Mouse (Mus musculus) layer of hippocampus, adult 8-10 months (tissue): ENCODE measurements around the gene Ube2g2. TPM values are rescaled to one million over a fixed set of nuclear protein-coding genes. Genes with fewer than 3 reads are reported as not detected.
"Not testable (repeated sequence)": the region's sequence is repeated elsewhere in the genome, so short reads cannot be mapped to it uniquely, and the experiment has no call there.

Source experiments
- DNase-seq, 2 experiments: peaks; one replicate each; pipeline ENCODE4 v3.0.0; 2022; ENCODE audit warnings: low spot score in 2 of 2
- total RNA-seq, 4 experiments: library from RNA; stranded (reverse); gene quantifications; 2 replicates each; pipeline ENCODE4 v1.2.4; 2022

The Ube2g2 gene
- total RNA-seq, 4 experiments from 2014 or later, result 64.2 to 89.9 (median 76.6) TPM

DNA sequence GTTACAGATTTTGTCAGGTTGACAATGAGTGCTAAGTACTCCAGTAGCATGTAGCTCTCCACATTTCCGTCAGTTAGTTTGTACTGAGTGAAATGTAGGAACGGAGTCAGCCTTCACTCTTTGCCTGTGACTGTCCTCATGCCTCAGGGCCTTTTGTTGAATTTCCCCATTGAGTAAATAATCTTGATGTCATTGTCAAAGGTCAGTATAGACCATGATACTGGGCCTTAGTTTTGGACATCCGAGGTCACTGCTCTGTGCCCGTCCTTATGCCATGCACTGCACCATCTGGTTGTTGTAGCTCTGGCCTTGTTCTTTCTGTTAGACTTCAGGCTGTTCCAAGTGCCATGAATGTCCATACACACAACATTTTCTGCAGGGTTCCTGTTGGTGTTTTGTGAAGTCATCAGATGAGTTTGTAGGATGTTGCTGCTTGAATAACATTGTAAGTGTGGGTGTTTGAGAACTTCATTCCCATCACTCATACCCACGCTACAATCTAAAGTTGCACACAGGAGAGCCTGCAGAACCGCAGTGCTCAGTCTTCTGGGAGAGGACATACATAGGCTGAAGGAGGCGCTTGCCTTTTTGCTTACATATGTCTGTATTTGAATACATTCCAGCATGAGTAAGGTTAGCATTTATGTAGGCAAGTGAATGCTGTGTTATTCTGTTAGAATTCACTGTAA, 14.3 kb downstream of the Ube2g2 start:
- no peak for DNase-seq

- no peak for DNase-seq
Measured at GRCm38 (mm10) chr10:77638956-77639355, 16.9 kb downstream of the Ube2g2 start.

- no peak for DNase-seq
Measured at GRCm38 (mm10) chr10:77643160-77643559, 21.1 kb downstream of the Ube2g2 start.

DNA sequence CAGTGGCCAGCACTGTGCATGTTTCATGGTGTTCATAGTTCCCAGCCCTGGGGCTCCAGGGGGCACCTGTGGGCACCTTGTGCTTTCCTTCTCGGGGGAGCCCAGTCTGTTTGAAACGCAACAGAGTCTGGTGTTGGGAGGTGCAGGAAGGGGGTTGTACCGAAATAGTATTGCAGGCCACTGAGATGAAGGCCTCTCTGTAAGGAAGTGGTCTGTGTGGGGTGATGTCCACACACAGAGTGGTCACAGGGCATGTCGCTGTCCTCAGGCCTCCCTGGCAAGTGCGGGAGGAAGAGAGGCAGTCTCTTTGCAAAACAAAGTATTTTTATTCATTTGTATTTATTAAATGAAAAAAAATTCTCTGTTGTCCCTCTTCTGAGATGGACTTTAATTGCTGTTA, 23.5 kb downstream of the Ube2g2 start:
- no peak for DNase-seq

DNA sequence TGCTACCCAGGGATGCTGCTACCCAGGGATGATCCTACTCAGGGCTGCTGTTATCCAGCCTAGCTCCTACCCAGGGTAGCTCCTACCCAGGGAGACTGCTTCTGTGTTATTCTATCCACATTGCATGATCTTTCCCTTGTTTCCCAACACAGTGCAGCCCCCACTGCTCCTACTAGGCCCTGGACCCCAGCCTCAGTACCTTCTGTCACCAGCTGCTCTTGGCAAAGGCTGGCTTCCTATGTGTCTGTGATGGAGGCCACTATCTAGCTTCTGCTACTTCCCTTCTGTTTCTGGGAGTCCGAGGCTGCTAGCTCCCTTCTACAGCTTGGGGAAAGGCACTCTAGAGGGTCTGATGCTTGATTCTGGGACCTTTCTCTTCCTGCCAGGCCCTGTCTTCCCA, 25.4 kb downstream of the Ube2g2 start:
- DNase-seq, result no peak

- no peak for DNase-seq
Measured at GRCm38 (mm10) chr10:77647901-77648300, 25.8 kb downstream of the Ube2g2 start.

DNA sequence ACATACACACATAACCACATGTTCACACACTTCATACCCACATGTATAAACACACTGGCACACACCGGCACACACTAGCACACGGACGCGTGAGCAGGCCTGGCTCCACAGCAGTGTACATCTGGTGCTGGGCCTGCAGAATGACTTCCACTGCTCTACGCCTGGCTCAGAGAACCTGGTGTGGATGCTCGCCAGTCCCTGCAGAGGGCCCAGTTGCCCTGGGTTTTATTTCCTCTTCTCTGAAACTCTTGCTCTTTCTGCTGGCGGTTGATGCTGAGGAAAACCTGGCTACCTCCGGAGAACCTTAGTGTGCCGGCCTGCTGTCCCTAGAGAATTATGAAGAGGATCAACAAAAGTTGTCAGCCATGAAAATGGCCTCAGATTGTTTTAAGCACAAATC, 30.0 kb downstream of the Ube2g2 start:
- DNase-seq, result no peak

DNA sequence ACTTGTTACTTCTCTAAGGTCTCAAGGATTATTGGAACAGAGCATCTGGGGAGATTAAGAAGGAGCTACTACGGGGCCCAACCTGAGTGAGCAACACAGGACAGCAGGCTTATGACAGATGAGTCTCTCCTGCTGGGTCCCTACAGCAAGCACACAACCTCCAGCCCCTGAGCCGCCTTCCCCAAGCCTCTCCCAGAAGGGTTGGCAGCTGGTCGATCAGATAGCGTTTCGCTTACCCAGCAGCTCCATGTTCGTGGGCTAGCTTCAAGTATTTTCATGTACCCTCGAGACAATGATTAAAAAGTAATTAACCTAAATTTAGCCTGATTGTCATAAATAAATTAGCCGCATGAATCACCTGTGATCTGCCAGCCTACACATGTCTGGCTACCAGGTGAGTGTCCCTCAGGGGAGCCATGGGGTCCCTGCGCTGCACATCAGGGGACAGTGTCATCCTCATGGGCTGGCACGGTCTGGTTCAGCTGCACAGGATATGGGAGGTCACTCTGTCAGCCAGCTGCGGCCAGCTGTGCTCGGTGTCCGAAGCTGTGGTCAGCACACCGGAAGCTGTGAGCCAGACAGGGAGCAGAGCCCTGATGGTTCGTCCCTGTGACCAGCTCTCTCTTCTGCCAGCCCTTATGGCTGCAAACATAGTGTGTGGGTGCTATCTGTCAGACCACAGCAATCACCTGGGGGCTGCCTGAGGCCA, 36.4 kb downstream of the Ube2g2 start:
- DNase-seq, result no peak

DNA sequence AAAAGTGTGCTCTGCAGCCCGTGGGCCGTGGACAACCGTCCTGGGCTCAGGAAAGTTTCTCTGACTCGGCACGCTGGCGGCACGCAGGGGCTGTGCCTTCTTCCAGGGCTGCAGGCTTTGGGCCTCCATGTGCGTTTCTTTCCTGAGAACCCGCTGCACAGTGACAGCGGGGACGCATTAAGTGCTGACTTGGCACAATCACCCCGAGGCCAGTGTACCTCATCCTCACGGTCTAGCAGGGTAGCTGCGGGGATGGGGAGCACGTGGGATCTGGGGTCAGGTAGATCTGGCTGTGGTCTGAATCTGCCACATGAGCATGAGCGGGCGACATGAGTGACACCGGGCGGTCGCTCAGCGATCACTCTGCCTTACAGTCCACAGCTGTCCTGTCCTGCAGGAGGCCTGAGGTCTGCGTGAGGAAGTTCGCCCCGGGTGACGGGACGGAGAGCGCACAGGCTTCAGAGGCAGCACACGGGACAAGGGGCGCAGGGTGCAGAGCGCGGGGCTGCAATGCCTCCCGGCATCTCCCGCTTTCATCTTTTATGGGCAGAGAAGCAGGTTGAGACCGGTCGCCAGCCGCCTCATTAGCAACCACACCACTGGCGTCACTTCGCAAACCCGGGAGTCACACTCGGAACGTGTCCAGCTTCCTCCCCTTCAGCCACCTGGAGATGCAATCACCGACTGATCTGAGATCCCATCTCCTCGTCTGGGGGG, 42.0 kb downstream of the Ube2g2 start:
- no peak for DNase-seq

- no peak for DNase-seq
Measured at GRCm38 (mm10) chr10:77666342-77666741, 44.3 kb downstream of the Ube2g2 start.

DNA sequence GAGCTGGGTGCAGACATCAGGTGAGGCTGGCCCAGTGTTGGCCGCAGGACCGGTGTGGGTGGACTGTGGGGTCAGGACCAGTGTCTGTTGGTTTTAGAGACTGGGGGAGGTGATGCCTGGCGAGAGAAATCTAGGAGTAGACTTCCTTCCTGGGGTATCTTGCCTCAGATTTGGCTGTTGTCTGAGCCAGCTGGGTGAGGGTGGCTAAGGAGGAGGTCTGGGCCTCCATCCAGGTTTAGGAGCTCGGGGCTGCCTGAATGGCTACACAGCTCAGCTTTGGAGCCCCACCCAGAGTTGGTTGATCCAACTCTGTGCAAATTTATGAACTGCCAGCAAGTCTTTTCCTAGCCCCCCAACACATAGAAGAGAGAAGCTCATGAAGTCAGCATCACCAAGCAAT, 45.3 kb downstream of the Ube2g2 start:
- no peak for DNase-seq

- no peak for DNase-seq
Measured at GRCm38 (mm10) chr10:77670710-77671109, 48.6 kb downstream of the Ube2g2 start.

DNA sequence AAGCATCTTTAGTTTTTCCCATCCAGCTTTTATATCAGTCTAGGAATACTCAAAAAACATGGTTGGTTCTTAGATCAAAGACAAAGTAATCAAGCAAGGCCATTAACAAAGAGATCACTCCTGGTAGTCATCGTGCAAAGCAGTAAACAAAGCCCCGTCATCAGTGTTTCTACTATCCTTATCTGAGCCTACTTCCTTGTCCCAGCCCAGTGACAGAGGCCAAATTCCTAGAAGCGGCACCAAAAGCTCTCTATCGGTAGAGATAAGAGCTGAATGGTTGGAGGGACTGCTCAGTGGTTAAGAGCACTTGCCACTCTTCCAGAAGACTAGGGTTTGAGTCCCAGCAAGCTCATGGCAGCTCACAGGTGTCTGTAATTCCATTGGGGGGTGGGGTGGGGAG, 49.4 kb downstream of the Ube2g2 start:
- no peak for DNase-seq

- DNase-seq, result no peak
Measured at GRCm38 (mm10) chr10:77673765-77674164, 51.7 kb downstream of the Ube2g2 start.

DNA sequence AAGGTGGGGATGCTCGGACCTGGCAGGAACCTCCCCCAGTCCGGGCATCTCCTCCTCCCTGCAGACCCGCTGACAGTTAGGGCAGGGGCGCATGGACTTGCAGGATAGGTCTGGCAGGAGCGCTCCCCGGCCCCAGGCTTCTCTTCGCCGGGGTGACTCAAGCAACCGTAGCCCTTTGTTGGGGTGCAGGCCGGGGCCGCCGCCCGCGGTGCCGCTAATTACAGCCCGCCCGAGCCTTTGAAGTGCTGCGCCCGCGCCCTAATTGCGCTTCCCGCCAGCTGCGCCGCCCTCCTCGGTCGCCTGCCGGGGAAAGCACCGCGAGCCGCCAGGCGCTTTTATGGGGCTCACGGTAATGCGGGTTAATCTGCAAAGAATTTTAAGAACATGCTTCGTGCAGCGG, 55.5 kb downstream of the Ube2g2 start:
- DNase-seq, result no peak

GRCm38 (mm10) chr10:77682994-77683393, 60.9 kb downstream of the Ube2g2 start:
- no peak for DNase-seq

DNA sequence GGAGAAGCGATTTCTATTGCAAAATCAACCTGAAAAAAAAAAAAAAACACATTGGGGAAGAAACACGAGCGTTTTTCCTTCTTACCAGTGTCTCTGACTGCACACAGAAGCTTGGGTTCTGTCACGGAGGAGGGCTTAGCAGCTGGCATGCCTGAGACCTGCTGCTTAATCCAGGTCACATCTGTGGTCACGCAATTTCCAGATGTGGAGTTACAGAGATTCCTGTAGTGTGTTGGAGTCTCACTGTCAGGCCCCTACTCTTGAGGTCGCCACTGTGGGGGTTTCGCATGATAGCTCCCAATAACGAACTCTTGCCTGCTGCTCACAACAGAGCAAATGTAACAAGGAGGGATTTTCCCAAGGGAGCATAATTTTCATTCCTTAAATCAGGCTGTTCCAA, 62.1 kb downstream of the Ube2g2 start:
- DNase-seq, result no peak

DNA sequence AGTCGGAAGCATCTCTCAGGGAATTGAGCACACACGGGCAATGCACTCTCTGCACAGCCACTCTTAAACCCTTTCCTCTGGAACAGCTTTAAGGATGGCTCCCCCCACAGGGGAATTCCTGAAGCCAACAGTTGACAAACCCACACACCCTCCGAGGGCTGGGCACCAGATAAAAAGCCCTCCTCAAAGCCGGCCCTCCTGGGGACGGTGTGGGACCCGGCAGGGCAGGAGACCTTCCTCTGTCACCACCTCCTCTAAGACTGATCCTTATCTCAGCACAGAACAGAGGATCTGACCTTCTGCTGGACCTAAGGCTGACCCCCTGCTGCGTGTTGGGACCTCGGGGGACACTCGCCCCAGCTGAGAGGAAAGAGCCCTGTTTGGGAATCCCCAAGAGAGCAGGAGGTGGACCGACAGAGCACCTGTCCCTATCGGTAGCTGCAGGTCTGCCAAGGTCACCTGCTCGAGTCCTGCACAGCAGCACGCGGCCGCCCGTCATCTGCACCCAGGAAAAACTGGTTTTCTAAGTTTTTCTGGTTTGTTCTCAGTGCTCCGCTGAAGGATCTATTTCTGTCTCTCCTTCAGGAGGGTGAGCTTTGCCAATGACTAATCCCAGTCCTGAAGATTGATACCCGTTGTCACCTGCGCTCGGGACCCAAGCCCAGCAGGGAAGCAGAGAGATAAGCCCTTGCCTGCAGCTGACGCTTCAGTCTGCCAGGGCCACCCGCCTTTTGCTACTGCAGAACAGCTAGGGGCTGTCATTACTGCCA, 64.0 kb downstream of the Ube2g2 start, which contains the start of gene Tspear:
Tspear (plus strand) TSS at position 675 of the 770 bp plus-strand sequence.
- no peak for DNase-seq

DNA sequence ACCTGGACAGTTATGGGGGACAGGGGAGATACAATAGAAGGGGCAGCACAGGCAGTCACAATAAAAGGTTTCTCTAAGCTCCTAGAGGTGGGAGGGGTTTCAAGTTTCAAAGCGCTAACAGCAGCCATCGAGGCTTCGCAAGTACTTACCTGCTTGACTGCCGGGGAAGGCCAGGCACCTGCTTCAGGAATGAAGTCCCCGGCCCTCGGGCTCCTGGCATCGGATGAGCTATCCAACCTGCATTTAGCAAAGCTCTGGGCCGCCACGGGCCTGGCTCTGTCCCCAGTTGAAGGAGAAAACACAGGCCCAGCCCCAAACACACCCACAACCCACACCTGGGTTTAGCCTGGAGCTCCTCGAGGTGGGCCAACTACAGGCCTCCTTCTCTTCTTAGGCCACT, 64.9 kb downstream of the Ube2g2 start:
- DNase-seq, result no peak

DNA sequence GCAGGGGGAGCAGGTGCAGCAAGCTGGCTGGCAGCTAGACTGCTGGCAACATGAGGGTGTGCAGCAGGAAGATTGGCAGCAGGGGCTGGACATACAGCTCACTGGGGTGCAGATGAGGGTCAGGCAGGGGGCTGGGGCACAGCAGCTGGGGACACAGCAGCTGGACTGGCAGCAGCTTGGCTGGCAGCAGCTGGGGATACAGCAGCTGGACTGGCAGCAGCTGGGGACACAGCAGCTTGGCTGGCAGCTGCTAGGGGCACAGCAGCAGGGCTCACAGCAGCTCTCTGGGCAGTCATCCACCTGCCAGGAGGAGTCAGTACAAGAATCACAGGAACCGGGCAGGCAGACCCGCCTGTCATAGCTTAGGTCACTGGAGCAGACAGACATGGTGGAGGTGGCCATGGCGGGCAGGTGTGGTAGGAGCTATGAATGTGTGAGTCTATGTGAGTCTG, 68.3 kb downstream of the Ube2g2 start, which contains the start of gene Gm19402:
Gm19402 (minus strand) TSS at position 402 of the 452 bp plus-strand sequence.
- not testable (repeated sequence) for DNase-seq
